Mouse (Mus musculus) lung, postnatal 0 days (tissue): ENCODE data around the gene Faiml. TPM values are rescaled to one million over a fixed set of nuclear protein-coding genes. Genes with fewer than 3 reads are reported as not detected.

Experiments used
- ATAC-seq: fragments of 200-750 bp; cut with Nextera tagmentation; 2 replicates; pipeline ENCODE4 v1.8.0; 2017; ENCODE audit warnings: moderate library complexity
- DNase-seq: peaks from one replicate; pipeline ENCODE4 v3.0.0-alpha.2; 2016; ENCODE audit warnings: low spot score
- H3K27ac ChIP-seq: fragments of 300-500 bp; sonication (generic); 2 replicates; pipeline ENCODE4 v1.5.1; 2014; ENCODE audit warnings: antibody characterized with exemption, mild to moderate bottlenecking, low read length, mixed read lengths
- H3K27me3 ChIP-seq: fragments of 300-500 bp; sonication (generic); replicated peaks from 2 replicates; pipeline ENCODE4 v1.6.1; 2014; ENCODE audit warnings: low read length, mixed read lengths; ENCODE audit not compliant: insufficient read depth
- H3K36me3 ChIP-seq: fragments of 300-500 bp; sonication (generic); 2 replicates; pipeline ENCODE4 v1.6.1; 2014; ENCODE audit warnings: low read length, mixed read lengths; ENCODE audit not compliant: insufficient read depth
- H3K4me1 ChIP-seq: fragments of 300-500 bp; sonication (generic); 2 replicates; pipeline ENCODE4 v1.6.1; 2014; ENCODE audit warnings: antibody characterized with exemption, low read depth, low read length, mixed read lengths; ENCODE audit not compliant: insufficient read depth
- H3K4me2 ChIP-seq: fragments of 300-500 bp; sonication (generic); replicated peaks from 2 replicates; pipeline ENCODE4 v1.6.1; 2014; ENCODE audit warnings: low read depth, mild to moderate bottlenecking, low read length, moderate library complexity, mixed read lengths
- H3K4me3 ChIP-seq: fragments of 300-500 bp; sonication (generic); 2 replicates; pipeline ENCODE4 v1.5.1; 2014; ENCODE audit warnings: low read depth, low read length
- H3K9ac ChIP-seq: fragments of 300-500 bp; sonication (generic); replicated peaks from 2 replicates; pipeline ENCODE4 v1.6.1; 2014; ENCODE audit warnings: low read depth, mild to moderate bottlenecking
- H3K9me3 ChIP-seq: fragments of 300-500 bp; sonication (generic); 2 replicates; pipeline ENCODE4 v1.6.1; 2016; ENCODE audit warnings: low read length, mixed read lengths
- CTCF ChIP-seq: IDR thresholded peaks from 2 replicates; pipeline ENCODE4 v1.5.1; 2016; ENCODE audit warnings: antibody characterized with exemption, mild to moderate bottlenecking
- EP300 ChIP-seq: IDR thresholded peaks from 2 replicates; pipeline ENCODE4 v1.6.1; 2016; ENCODE audit warnings: antibody characterized with exemption, mild to moderate bottlenecking, control low read depth
- WGBS: fragments of 180-500 bp; shearing (Covaris S2); extraction: QIAGEN DNeasy Blood & Tissue Kit; methylation state at CpG from one replicate; pipeline ENCODE4 v1.1.7; 2014; 5-methylcytosine and 5-hydroxymethylcytosine counted together
- polyA plus RNA-seq: library from polyadenylated mRNA; unstranded; fragments of >200 nt; fragmentation: Nextera tagmentation; extraction: Ambion mirVana; gene quantifications from 2 replicates; pipeline ENCODE4 v1.2.1, GENCODE M21; 2015

Gene Faiml
- polyA plus RNA-seq, 1 experiment from 2014 or later = not detected

- ATAC-seq = no peak
- WGBS = 3% methylated on average over 10 of the region's 10 CpGs
Measured at GRCm38 (mm10) chr9:99243895-99244293, 6.9 kb upstream of the Faiml start.

GRCm38 (mm10) chr9:99243190-99243894 is 6.3 kb upstream of the Faiml start, which contains the start of gene Cep70:
TSS of gene Cep70 (plus strand) at chr9:99243367.
- peak; percentile 97 for DNase-seq
- WGBS = 0% methylated on average over 64 of the region's 66 CpGs
- TF ChIP-seq EP300 (no peak), CTCF (no peak)

More at GRCm38 (mm10) chr9:99243895-99244293, 6.9 kb upstream of the Faiml start:
- DNase-seq = peak; percentile 7
- Histone ChIP-seq H3K4me2 (peak overlapping the region; percentile 78), H3K36me3 (no peaks in the 10 kb centered on the region), H3K9me3 (no peaks in the 10 kb centered on the region), H3K4me3 (peak overlapping the region; percentile 75), H3K27ac (peak overlapping the region; percentile 58), H3K27me3 (no peaks in the 10 kb centered on the region), H3K9ac (peak overlapping the region; percentile 51), H3K4me1 (0 out of 2 replicates have a peak, but pooled peaks cover 4% of the 10 kb centered on the region)
- TF ChIP-seq EP300 = no peak
- TF ChIP-seq CTCF = no peak

GRCm38 (mm10) chr9:99242533-99243189 is 5.6 kb upstream of the Faiml start:
- ATAC-seq (peak; percentile 42), DNase-seq (no peak)
- TF ChIP-seq EP300 = 0 out of 2 replicates have a peak, but pooled peaks have one; percentile 3
- TF ChIP-seq CTCF = peak; percentile 30
- 5% methylated on average over 17 of the region's 17 CpGs for WGBS
- Histone ChIP-seq H3K27ac (no peak overlapping the region), H3K9me3 (no peaks in the 10 kb centered on the region), H3K9ac (peak overlapping the region; percentile 51; the same call in 1 of the 2 replicates), H3K4me3 (peak overlapping the region; percentile 75), H3K4me1 (0 out of 2 replicates have a peak, but pooled peaks cover 4% of the 10 kb centered on the region), H3K4me2 (peak overlapping the region; percentile 78), H3K36me3 (no peaks in the 10 kb centered on the region), H3K27me3 (no peaks in the 10 kb centered on the region)

More at GRCm38 (mm10) chr9:99243190-99243894, 6.3 kb upstream of the Faiml start, which contains the start of gene Cep70:
- no peaks in the 10 kb centered on the region for H3K9me3 ChIP-seq
- H3K27ac ChIP-seq = peak within 1 kb of the TSS; percentile 58
- H3K9ac ChIP-seq = peak within 1 kb of the TSS; percentile 51
- peak within 1 kb of the TSS; percentile 78 for H3K4me2 ChIP-seq
- ATAC-seq = peak; percentile 98
- H3K36me3 ChIP-seq = no peaks in the 10 kb centered on the region
- H3K27me3 ChIP-seq = no peaks in the 10 kb centered on the region
- H3K4me1 ChIP-seq = 0 out of 2 replicates have a peak, but pooled peaks cover 4% of the 10 kb centered on the region
- H3K4me3 ChIP-seq = peak within 1 kb of the TSS; percentile 75

- ATAC-seq = no peak
Measured at GRCm38 (mm10) chr9:99242035-99242434, 5.0 kb upstream of the Faiml start.

GRCm38 (mm10) chr9:99240571-99240970 is 3.5 kb upstream of the Faiml start:
- H3K4me3 ChIP-seq = no peak overlapping the region
- no peak overlapping the region for H3K9ac ChIP-seq
- no peaks in the 10 kb centered on the region for H3K36me3 ChIP-seq
- H3K4me1 ChIP-seq = 0 out of 2 replicates have a peak, but pooled peaks cover 4% of the 10 kb centered on the region
- no peaks in the 10 kb centered on the region for H3K27me3 ChIP-seq
- H3K9me3 ChIP-seq = no peaks in the 10 kb centered on the region
- ATAC-seq = no peak
- no peak overlapping the region for H3K27ac ChIP-seq
- no peak for TF ChIP-seq EP300
- no peak for TF ChIP-seq CTCF
- no peak for DNase-seq
- H3K4me2 ChIP-seq = no peak overlapping the region
- 57% methylated on average over 5 of the region's 5 CpGs for WGBS

More at GRCm38 (mm10) chr9:99242035-99242434, 5.0 kb upstream of the Faiml start:
- no peak overlapping the region for H3K4me3 ChIP-seq
- H3K27me3 ChIP-seq = no peaks in the 10 kb centered on the region
- WGBS = under 1% methylated on average over 7 of the region's 7 CpGs
- H3K36me3 ChIP-seq = no peaks in the 10 kb centered on the region
- peak; percentile 74 for DNase-seq
- 0 out of 2 replicates have a peak, but pooled peaks cover 4% of the 10 kb centered on the region for H3K4me1 ChIP-seq
- H3K27ac ChIP-seq = no peak overlapping the region
- H3K9ac ChIP-seq = no peak overlapping the region
- peak overlapping the region; percentile 78; the same call in 1 of the 2 replicates for H3K4me2 ChIP-seq
- H3K9me3 ChIP-seq = no peaks in the 10 kb centered on the region
- TF ChIP-seq EP300 = 0 out of 2 replicates have a peak, but pooled peaks have one; percentile 21
- peak; percentile 94 for TF ChIP-seq CTCF

- DNase-seq (no peak), ATAC-seq (no peak)
- TF ChIP-seq CTCF (no peak), EP300 (no peak)
- Histone ChIP-seq H3K36me3 (no peaks in the 10 kb centered on the region), H3K9ac (no peak overlapping the region), H3K27me3 (no peaks in the 10 kb centered on the region), H3K4me1 (0 out of 2 replicates have a peak, but pooled peaks cover 4% of the 10 kb centered on the region), H3K4me2 (no peak overlapping the region), H3K27ac (no peak overlapping the region), H3K9me3 (no peaks in the 10 kb centered on the region), H3K4me3 (no peak overlapping the region)
- 43% methylated on average over 1 of the region's 1 CpGs for WGBS
Measured at GRCm38 (mm10) chr9:99239256-99239655, 2.2 kb upstream of the Faiml start.
